Mouse (Mus musculus) liver, adult (tissue): Measurements from ENCODE around the gene Tekt5.

Experiments
- GATA4 ChIP-seq: IDR thresholded peaks from 2 replicates; pipeline ENCODE4 v1.6.1; 2014; ENCODE audit warnings: mild to moderate bottlenecking, low read length; ENCODE audit not compliant: insufficient replicate concordance

Tekt5 gene

GRCm38 (mm10) chr16:10327563-10328333, 67.5 kb downstream of the Tekt5 start:
- TF ChIP-seq GATA4 = no peak

- no peak for TF ChIP-seq GATA4
These were observed 75.2 kb downstream of the Tekt5 start for GRCm38 (mm10) chr16:10319914-10320569.

DNA sequence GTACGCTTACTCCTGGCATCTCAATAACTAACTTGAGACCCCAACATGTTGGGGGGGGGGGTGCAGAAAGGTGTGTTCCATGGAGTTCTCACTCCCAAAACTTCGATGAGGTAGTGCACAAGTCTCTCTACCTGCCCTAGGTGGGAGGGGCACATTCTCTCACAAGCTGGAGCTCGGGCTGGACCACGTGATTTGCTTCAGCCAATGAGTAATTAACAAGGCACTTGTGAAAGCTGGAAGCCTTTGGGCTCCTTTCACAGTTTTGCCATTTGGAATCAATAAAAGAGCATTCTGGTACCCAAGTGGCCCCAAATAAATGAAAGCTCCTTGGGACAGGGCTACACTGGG, 78.1 kb downstream of the Tekt5 start:
- TF ChIP-seq GATA4 = no peak

GRCm38 (mm10) chr16:10316493-10317196, 78.6 kb downstream of the Tekt5 start:
- no peak for TF ChIP-seq GATA4

DNA sequence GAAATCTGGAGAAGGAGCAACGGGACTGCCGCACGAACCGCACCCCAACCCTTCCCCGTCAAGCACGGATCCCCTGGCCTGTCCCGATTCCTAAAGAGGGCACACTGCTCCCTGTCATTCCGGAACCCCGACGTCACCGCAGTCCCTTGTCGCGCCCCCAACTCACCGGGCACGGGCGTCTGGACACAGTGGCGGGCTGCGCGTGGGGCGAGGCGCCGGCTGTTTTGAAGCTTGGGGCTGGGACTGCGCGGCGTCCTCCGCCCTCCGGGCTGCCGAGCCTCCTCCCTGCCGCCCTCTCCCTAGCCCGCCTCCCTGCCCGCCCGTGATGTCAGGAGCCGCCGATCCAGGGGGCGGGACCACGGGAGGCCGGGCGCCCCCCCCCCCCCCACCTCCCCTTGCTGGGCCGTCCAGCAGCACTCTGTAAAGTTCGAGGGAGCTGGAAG, 81.6 kb downstream of the Tekt5 start, which contains the start of gene Emp2:
Emp2 (minus strand) TSS at position 323 of the 443 bp plus-strand sequence.
- TF ChIP-seq GATA4 = no peak

DNA sequence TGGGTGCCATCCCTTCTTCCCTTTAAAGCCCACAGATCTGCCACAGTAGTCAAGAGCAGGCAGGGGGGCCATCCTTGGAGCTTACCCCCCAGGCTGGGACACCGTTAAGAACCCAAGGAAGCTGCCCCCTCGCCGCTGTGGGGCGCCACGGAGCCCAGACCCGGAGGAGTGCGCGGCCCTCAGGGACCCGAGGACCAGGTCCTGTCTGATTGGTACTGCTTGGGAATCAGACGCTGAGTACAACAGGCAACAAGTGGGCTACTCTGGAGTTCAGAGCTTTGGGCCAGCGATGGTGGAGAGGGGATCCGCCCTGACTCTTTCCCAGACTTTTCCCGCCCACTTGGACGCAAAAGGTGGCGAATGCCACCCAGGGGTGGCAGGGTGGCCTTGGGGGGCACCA, 82.1 kb downstream of the Tekt5 start:
- TF ChIP-seq GATA4 = no peak

DNA sequence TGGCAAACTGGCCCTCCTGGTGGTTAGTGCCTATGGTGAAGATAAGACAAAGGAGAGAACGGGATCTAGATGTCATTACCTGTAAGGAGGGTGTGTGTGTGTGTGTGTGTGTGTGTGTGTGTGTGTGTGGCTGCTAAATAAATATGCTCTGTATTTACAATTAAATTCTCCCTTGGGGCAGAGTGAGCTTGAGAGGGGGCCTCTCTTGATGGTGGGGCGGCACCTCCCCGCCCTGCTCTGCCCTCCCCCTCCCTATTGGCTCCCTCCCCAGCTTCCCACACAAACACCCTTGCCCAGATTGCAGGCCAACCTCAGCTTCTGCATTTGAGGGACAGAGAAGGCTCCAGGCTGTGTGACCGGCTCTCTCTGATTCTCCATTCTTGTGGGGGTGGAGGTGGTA, 83.3 kb downstream of the Tekt5 start:
- no peak for TF ChIP-seq GATA4

- TF ChIP-seq GATA4 = no peak
These were observed 84.2 kb downstream of the Tekt5 start for GRCm38 (mm10) chr16:10311086-10311485.

- TF ChIP-seq GATA4 = no peak
These were observed 84.8 kb downstream of the Tekt5 start for GRCm38 (mm10) chr16:10310507-10310906.
